Mouse (Mus musculus): ENCODE results near the gene Ppp2ca. TPM values are rescaled to one million over a fixed set of nuclear protein-coding genes. Genes with fewer than 3 reads are reported as not detected.

Ppp2ca gene
- 10 to 100 TPM; 52.5 to 55.2 TPM for total RNA-seq (2021)

DNA sequence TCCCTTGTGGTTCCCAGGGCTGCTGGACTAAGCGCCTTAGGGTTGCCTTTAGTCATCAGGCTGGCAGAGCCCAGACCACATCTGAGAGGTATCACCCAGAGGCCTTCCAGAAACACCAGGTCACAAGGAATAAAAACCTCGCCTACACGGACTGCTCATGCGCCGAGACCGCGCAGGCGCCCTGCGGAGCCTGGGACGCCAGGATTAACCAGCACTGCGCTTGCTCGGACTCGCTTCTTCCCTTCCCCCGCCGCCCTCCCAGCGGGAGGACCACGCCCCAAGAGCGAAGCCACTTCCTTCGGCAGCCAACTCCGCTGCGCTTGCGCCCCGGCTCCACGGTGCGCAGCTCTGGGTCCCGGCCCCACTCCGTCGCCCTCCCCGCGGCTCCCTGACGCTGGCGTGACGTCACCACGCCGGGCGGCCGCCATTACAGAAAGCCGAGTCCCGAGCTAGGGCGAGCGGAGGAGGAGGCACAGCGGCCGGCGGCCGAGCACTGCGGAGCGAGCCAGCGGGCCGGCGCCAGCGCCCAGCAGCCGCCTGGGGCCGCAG lies at the start of gene Ppp2ca:
Ppp2ca (plus strand) TSS at position 284 of the 549 bp plus-strand sequence.
- intact Hi-C loops (cut with DNase I), result loop anchor here (5.0 kb wide), 1 partner anchor 264 kb away; the partner anchor contains the start of gene Vdac1
- peak; percentile 96 to 98 for DNase-seq

DNA sequence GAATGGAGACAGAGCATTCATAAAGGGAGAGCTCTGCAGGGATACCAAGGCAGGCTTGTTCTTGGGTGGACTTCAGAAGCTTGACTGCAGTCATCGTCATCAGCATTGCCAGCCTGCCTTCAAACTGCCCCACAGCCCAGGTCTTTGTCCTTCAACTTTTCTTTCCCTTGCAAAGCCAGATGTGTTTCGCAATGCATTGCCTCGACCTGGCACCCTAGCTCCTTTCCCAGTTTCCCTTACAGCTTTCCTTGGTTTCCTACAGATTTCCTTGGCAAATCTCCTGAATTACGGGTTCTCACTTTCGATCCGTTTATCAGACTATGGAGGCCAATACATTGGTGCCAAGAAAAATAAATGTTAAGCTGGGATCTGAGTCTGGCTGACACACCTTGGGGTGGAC lies 45.1 kb upstream of the Ppp2ca start:
- no peak for DNase-seq

DNA sequence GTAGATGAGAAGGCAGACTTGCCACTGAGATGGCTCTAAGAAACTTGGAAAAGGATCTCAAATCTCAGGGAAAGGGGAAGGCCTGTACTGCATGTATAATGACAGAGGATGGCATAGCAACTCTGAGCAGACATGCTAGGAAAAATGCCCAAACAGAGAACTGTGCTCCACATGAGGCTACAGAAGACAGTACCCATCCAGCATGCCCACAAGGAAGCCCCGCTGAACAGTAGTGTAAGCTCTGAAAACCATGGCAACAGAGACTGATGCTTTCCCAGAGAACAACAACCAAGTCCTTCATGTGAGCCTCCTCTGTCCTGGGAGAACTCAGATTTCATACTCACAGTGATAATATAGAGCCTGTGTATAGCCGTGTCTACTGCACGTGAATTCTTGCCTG lies 43.8 kb upstream of the Ppp2ca start:
- no peak for DNase-seq
- intact Hi-C loops (cut with DNase I), result no loop called here

More for the DNA sequence above, 45.1 kb upstream of the Ppp2ca start:
- intact Hi-C loops (cut with DNase I), result no loop called here

DNA sequence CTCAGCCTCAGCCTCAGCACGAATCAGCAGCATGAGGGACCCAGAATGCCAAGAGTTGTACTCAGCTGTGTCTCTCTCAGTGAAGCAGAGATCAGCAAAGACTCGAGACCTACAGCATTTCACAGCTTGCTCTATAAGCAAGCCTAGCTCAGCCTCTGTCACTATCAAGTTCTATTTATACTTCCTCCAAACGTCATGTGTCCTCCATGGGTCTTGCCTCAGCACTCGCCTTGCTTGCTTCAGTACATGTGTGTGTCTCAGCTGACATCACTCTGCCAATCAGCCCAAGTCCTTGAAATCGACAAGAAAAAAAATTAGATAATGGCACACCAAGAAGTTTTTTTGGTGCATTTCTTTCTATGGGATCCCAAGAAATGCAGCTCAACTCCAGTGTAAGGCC lies 42.3 kb upstream of the Ppp2ca start:
- intact Hi-C loops (cut with DNase I), result no loop called here
- DNase-seq, result no peak

DNA sequence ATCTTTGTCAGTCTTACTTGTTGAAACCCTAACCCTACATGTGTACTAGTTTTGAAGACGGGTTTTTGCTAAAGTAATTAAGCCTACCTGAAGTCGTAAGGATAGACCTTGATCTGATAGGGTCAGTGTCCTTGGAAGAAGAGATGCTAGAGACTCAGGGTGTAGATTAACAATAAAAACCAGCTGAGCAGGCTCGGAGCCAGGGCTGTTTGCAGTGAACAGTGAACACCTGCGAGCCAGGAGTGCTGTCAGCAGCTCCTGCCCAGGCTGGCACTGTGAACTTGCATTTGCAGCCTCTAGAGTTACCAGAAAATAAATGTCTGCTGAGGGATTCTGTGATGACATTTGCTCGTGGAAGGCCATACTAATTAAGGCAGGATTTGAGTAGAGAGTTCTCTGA lies 39.5 kb upstream of the Ppp2ca start:
- no peak for DNase-seq
- intact Hi-C loops (cut with DNase I), result no loop called here

DNA sequence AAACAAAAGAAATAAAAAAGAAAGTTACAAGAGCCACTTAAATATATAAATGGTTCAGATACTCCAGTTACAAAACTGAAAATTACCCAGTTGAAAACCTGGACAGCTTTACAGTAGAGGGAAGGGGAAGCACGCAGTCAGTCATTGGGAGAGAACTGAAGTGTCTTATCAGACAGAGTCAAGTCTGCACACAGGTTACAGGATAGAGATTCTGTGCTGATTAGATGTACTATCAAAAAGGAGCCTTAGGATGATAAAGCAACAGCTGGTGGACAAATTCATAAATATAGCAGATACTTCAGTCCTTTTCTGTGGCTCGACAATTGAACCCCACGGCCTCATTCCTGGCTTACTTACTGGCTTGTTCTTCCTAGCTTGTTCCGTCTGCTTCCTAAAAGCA lies 38.2 kb upstream of the Ppp2ca start:
- intact Hi-C loops (cut with DNase I), result loop anchor here (5.0 kb wide), 1 partner anchor 62 kb away; no protein-coding TSS in a partner anchor

DNA sequence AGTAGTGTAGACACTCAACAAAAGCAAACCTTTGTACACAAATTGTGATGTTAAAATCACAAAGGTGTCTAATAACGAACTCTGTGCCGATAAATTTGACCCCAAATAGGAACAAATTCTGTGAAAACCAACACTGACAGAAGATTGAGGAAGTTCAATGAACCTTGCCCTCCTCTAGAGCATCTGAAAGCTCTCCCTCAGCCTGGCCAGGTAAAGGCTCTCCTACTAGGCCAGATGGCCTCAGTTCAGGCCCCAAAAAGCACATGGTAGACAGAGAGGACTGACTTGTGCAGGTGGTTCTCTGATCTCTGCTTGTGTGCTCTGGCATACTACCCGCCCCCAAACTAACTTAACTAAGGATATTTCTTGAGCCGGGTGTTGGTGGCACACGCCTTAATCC lies 36.1 kb upstream of the Ppp2ca start:
- DNase-seq, result no peak
- intact Hi-C loops (cut with DNase I), result loop anchor here (5.0 kb wide), 1 partner anchor 60 kb away; no protein-coding TSS in a partner anchor

More for the DNA sequence above, 38.2 kb upstream of the Ppp2ca start:
- no peak for DNase-seq

DNA sequence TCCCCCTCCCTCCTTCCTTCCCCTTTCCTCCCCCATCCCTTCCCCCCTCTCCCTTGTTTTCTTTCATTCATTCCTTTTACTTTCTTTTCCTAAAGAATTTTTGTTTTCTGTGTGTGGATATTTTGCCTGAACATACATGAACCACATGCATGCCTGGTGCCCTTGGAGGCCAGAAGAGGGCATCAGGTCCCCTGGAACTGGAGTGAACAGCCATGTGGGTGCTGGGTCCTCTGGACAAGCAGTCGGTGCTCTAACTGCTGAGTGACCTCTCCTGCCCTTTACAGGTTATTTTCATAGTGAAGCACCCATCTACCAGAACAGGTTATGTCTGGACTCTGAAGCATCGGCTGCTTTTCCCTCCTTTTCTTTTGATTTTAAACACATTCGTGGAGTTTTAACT lies 34.1 kb upstream of the Ppp2ca start:
- intact Hi-C loops (cut with DNase I), result loop anchor here (5.0 kb wide), 1 partner anchor 58 kb away; no protein-coding TSS in a partner anchor
- no peak for DNase-seq

DNA sequence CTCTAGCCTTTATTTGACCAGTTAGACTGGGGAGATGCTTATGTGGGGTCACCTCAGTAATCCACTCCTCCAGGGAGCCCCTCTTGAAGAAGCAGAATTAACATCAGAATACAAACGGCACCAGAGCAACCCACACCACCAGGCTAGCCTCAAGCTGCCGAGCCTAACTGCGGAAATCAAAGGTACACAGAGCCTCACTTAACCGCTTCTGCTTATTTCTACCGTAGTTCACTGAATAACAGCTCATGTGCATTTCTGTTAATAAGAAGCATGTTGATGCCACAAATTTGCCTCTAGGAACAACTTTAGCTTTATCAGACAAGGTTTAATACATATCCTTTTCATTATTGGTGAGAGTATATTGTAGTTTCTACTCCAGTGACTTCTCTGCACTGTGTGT lies 32.6 kb upstream of the Ppp2ca start:
- no peak for DNase-seq
- intact Hi-C loops (cut with DNase I), result no loop called here

DNA sequence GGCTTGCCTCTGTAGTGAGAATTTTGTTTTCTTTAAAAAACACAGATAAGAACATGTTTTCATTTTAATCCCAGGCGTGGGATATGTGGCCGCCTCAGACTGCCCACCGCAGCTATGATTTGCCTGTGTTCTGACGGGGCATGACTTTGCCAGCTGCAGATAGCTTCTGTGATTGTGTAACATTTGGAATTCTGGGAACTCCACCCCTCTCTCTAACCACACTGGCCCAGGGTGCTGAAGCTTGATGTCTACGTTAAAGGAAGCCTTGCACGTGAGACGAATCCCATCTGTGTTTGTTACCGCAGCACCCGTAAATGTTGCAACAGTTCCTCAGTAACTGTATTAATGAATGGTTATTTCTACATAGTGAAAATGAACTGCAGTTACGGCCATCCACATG lies 26.7 kb upstream of the Ppp2ca start:
- peak in 1 of 2 experiments; percentile 17 for DNase-seq
- intact Hi-C loops (cut with DNase I), result no loop called here

DNA sequence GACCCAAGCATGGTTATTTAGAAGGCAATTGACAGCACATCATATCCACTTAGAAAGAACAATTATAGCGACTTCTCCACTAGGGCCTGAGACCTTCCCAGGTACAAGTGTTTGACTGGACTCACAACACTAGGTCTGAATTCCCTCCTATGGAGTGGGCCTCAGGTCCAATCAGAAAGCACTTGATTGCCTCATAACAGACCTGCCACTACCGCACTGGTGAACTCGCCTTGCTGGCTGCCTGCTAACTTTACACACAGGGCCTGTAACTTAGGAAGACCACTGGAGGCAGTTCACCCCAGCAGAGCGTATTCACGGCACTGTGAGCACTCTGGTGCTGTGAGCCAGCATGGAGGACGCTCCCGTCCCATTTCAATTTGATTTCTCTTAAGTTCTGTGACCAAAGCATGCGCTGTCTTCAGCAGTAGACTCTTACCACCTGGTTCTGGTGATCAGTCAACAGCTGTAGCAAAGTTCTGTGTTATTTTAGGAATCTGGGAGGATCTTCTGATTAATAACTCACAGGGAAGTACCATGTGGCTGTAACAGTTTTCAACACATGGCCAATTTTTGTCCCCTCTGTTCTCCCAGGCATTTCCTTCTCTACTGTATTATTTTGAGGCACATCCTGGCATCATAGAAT lies 24.8 kb upstream of the Ppp2ca start:
- no peak for DNase-seq
- intact Hi-C loops (cut with DNase I), result no loop called here

DNA sequence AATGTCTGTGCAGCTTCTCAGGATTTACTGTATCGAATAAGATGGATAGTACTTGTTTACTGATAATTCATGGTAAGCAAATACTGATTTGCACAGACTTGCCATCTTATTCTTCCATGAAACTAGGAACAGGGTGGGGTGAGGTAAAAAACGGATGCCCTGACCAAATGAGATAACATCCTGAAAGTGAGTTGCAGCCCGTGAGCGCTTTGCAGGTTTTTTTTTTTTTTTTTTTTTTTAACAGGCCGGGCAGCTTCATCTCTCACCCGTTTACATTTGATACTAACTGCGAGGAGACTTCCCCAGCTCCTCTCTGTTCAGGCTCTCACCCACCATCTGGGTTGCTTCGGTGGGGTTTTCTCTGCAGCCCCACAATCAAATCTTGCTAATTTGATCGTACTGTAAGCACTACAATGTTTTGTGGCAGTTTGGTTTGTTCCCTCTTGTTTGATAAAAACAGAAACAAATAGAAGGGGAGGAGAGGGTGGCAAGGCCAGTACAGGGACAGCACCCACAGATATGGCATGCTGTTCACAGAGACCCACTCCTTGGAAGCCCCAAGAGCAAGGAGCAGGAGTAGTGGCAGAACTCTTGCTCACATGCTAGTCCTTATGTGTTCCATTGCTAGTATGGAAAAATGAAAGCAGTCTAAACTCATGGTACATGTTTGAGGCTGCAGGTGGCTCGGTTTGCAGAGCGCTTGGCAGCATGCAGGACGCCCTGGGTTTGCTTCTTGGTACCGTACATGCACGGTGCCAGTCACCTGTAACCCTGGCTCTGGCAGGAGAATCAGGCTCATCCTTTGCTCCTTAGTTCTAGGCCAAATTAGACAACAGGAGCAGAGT lies 23.6 kb upstream of the Ppp2ca start:
- DNase-seq, result no peak
- intact Hi-C loops (cut with DNase I), result no loop called here

DNA sequence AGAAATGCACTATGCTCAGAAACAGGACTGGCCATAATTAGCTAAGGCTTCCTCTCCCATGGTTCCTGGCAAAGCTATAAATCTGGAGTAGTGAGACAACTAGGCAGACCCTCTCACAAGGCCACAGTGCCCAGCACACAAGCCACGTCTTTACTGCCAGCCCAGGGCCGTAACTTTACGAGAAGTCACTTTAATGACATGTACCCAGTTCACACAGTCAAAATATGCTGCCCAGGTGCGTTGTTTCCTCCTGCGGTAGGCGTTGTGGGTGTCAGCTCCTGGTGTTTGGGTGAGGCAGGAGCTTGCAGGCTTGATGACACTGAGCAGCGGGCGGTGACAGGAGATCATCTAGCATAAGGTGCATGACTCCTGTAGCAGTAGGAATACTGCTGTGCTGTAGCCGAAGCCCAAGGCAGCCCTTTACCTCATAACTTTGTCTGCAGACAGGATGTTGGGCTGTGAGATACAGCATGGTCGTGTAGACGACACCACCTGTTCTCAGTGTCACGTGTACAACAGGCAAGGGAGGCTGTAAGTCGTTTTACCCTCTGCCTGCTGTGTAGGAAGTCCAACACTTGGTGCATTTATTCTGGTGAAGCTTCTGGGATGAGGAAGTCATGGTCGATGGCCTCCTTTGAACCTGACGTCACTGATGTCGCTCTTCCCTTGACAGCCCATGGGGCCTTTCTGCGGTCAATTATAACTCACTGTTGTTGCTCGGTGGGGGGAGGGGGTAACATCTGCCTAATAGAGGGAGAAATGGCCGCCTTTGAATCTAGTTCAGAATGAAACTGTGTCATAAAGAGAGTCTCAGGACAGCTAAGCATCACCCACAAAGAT lies 22.5 kb upstream of the Ppp2ca start:
- no peak for DNase-seq
- intact Hi-C loops (cut with DNase I), result no loop called here

DNA sequence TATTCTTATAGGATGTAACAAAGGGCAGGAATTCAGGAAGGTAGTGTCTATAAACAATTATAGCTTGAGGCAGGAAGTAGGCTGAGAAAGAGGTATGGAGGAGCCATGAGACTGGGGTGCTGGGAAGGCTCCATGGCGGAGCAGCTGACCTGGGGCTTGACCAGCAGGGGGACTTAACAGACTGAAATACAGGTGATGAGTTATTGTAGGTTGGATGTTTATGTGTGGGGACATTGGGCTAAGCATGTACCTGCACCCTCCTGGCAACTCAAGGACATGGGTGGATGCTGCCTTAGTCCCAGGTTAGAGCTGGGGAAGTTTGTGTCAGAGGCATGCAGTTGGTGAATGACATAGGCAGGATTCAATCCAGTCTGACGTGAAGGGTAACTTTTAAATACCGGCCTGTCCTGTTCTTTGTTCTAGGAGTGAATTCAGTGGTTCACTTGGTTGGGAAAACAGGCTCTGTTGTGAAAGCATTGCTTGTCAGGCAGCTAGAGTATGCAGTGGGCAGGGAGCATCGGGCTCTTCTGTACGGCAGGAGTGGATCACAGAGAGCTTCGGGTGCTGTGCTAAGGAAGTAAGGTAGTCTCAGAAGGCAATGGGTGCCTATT lies 21.6 kb upstream of the Ppp2ca start:
- no peak for DNase-seq
- intact Hi-C loops (cut with DNase I), result no loop called here

DNA sequence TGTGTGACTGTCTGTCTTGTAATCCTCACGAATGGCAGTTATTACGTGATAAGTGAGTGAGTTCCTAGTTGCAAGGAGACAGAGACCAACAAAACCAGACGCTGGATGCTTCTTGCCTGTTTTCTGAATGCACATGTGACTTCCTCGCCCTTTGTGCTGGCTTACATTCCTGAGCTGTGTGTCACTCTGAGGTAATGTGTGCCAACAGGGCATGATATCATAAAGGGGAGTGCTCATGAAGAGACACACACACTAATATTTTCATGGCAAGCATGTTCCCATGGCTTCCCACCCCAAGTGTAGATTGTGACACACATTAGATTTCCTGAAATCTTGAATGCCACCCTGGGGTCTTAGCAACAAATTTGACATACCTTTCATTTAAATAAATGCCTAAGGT lies 20.5 kb upstream of the Ppp2ca start:
- no peak for DNase-seq
- intact Hi-C loops (cut with DNase I), result no loop called here

DNA sequence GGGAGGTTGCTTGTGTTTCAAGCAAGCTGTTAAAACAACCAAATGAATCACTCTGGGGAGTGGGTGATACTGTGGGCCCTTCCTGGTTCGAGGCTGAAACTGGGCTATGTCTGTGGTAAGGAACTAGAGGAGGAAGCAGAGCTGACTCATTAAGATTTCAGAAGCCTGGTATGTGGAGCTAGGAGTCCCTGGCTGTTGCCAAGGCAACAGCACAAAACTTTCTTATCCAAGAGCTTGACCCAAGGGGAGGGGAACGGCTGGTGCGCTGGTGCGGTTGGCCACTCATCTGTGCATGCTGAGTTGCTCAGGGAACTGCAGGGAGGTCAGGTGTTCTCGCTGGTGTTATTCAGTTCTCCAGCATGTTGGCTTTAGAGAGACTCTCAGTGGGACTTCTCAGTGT lies 18.5 kb upstream of the Ppp2ca start:
- intact Hi-C loops (cut with DNase I), result no loop called here
- DNase-seq, result no peak

DNA sequence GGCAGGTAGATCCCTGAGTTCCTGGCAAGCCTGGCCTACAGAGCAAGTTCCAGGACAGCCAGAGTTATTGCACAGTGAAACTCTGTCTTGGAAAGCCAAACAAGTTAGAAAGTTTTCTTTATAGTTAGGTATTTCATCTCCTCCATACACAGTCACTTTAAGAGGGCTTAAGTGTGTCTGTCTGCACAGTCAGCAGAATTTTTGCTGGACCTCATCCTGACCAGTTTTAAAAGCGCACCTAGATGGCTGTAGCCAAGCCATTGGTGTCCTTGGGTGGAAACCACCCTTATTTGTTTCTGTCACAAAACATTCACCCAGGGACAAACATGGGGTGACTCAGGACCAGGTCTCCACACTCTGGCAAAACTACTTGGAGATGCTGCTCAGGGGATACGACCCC lies 17.8 kb upstream of the Ppp2ca start:
- intact Hi-C loops (cut with DNase I), result no loop called here
- no peak for DNase-seq

DNA sequence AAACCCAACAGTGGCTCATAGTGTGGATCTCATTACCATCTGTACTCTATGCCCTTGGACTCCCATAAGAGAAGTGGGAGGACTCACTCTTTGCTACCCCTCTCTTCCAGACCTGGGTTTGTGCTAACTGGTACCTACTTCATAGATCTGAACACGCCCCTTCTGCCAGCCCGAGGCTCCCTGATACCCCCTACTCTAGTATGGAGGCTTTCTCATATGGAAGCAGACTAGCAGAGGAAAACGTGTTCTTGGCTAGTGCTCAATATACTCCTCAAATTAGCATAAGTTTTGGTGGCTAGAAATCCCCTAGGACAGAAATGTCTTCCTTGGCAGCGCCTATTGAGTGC lies 12.7 kb upstream of the Ppp2ca start:
- no peak for DNase-seq
- intact Hi-C loops (cut with DNase I), result no loop called here

DNA sequence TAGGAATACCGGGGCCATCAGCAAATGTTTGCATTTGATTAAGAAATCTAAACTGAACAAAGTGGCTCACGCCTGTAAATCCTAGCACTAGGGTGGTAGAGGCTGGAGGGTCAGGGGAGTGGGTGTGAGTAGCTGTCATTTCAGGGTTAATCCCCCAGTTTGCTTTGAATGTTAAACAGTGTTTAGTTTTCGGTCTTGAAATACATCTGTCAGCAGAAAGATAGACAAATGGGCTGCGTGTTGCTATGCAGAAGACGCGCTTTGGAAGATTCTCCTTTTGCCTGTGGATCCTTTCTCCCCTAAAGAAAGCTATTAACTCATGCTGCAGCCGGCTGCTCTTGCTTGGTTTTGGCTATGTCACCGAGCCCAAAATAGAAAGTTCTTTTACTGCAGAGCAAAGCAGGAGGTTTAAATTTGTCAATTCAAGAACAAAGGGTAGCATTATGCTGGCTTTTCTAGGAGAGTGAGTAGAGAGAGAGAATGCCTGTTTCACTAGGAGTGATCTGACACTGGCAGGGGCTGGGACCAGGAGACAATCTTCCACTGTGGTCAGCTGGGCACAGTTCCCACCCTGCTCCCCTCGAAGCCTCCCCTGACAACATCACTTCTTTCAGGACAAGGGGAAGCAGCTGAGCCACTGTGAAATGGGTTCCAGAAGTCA lies 12.1 kb upstream of the Ppp2ca start:
- DNase-seq, result no peak
- intact Hi-C loops (cut with DNase I), result no loop called here

DNA sequence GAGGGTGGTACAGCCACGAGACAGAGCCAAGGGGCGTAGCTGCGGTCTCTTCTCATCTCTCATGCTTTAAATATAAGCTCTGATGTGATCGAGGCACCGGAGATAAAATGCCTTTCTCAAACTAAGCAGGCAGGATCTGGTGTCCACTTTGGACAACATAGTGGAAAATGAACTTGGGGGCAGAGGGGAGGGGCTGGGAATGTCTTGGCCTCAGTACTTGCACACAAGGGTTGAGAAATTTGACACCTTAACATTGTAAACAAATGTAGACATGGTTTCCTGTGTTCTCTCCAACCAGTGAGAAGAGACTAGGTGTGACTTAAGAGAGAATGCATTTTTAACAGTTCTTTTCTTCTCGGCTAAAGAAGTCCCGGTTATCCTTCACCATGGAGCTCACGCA lies 9.2 kb upstream of the Ppp2ca start:
- no peak for DNase-seq
- intact Hi-C loops (cut with DNase I), result no loop called here
